Mouse (Mus musculus) thymus, adult 18-20 months (tissue): Measurements from ENCODE around the gene Utp11.
"Not testable (repeated sequence)": the region's sequence is repeated elsewhere in the genome, so short reads cannot be mapped to it uniquely, and the experiment has no call there.

Experiments
- DNase-seq, 2 experiments: peaks; one replicate each; pipeline ENCODE4 v3.0.0; 2022; ENCODE audit warnings: mixed read lengths in 2 of 2

Utp11 gene

DNA sequence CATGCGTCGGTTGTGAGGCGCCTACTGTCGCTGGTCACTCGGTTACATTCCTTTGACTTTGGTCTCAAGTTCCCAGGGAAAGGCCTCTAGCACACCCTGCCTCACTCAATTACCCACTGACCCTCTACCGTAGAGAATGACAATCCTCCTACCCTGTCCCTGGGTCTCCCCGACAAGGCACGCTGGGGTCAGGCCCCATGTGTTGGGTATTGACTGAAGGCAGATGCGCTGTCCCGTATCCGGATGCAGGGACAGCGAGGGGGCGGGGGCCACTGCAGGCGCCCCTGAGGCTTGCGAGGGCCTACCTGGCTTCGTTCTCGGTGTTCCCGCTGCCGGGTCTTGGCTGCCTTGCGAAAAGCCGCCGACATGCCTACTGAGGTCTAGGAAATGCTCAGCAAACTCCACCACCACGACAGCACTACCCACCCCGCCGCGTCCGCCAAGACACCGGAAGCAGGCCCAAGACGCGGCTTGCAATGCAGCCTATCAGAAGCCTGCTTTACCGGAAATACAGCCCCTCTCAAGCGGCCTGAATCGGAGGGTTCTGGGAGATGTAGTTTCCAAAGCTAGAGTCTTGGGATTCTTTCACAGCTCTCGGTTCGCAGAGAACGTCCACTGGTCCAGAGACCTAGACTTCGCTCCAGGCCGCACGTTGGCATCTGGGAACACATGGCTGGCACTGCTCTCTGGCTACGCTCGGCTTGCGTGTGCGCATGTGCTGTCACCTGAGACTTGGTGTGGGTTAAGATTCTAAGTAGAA, at the start of gene Utp11:
Gene Utp11, minus strand, starts transcription at position 466 of the 760 bp plus-strand sequence.
- DNase-seq = peak; percentile 73 to 80

DNA sequence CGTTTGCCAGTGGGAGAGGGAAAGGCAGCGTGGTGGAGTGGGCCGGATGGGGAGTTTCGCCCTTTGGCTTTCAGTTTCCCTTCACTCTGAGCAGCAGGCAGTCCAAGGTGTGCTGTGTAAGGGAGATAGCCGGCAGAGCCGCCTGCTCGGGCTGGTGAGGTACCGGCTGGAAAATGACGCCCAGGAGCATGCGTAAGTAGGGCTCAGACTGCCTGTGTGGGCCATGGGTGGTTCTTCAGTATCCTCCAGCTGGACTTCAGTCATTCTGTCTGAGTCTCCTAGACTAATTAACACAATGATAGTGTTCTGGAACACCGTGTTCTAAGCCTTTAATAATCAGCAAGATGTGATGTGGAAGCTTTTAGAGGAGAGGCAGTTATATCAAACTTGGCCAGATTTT, 49.4 kb upstream of the Utp11 start:
- no peak for DNase-seq

GRCm38 (mm10) chr4:124741376-124742343, 48.3 kb upstream of the Utp11 start, which contains the start of gene Inpp5b:
Gene Inpp5b (plus strand): TSS chr4:124741850.
- peak; percentile 73 to 76 for DNase-seq

DNA sequence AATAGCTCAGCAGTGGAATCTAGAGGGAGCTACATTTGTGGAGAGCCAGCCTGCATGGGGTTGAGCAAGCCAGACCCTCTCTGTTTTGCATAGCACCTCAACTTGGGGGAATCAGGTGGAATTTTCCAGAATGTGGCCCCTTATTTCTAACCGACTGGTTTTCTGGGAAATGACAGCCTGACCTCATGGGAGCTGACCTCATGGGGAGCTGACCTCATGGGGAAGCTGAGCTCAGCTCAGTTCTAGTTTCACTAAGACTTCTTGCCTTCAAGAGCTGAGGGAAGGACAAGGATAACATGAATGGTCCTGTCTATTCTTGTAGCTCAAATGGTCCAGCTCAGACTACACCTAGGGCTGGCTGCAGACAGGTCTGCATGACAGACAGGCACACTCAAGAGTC, 45.4 kb upstream of the Utp11 start:
- DNase-seq = no peak

DNA sequence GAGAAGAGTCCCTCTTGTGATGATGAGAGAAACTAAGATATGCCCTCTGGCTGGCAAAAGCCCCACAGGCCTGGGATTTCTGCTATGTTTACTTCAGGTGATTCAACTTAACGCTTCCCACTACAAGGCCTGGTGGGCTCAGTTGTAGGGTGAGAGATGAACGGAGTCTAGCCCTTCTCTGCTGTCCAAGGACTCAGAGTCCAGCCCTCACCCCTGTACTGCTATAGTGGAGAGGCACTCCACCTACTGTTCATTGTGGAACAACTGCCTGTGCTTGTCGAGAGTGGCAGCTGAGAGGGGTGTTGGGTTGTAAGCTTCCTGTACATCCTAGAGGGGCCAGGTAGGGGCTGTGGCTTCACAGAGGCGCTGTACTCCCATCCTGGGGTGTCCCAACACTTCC, 44.6 kb upstream of the Utp11 start:
- DNase-seq = no peak

DNA sequence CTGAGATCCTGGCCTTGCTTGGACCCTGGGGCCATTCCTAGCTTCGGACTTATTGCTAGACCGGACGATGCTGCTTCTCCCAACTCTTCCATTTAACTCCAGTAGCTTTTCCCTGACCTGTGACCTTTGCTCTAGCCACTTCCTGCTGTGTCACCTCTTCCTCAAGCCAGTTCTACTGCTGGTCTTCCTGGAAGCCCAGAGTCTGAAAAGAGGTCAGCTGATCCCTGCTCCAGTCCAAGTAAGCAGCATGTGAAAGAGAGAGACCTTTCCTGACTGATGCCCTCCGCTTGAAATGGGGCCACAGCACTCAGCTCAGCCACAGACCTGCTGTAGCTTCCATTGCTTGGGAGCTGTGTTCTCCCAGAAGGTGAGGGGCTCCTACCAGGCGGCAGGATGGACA, 44.1 kb upstream of the Utp11 start:
- DNase-seq = no peak

DNA sequence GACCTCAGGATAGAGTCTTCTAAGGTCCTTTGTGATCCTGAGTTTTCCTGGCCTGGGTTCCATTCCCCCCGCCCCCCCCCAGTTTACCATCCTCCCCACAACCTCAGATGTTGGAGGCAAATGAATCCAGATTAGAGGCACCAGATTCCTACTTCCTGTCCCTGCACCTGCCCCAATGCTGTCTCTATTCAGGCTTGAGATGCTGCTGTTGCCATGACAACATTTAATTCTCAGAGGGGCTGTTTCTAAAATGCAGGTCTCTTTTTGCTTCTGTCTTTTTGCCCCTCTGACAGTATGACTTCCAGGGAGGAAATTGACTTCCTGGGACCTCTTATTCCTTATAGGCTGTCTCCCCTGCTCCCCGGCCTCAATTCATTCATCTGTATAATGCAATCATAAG, 43.6 kb upstream of the Utp11 start:
- DNase-seq = no peak

- no peak for DNase-seq
Observed at GRCm38 (mm10) chr4:124726121-124726520, 32.7 kb upstream of the Utp11 start.

- DNase-seq = no peak
Observed at GRCm38 (mm10) chr4:124719101-124719500, 25.7 kb upstream of the Utp11 start.

DNA sequence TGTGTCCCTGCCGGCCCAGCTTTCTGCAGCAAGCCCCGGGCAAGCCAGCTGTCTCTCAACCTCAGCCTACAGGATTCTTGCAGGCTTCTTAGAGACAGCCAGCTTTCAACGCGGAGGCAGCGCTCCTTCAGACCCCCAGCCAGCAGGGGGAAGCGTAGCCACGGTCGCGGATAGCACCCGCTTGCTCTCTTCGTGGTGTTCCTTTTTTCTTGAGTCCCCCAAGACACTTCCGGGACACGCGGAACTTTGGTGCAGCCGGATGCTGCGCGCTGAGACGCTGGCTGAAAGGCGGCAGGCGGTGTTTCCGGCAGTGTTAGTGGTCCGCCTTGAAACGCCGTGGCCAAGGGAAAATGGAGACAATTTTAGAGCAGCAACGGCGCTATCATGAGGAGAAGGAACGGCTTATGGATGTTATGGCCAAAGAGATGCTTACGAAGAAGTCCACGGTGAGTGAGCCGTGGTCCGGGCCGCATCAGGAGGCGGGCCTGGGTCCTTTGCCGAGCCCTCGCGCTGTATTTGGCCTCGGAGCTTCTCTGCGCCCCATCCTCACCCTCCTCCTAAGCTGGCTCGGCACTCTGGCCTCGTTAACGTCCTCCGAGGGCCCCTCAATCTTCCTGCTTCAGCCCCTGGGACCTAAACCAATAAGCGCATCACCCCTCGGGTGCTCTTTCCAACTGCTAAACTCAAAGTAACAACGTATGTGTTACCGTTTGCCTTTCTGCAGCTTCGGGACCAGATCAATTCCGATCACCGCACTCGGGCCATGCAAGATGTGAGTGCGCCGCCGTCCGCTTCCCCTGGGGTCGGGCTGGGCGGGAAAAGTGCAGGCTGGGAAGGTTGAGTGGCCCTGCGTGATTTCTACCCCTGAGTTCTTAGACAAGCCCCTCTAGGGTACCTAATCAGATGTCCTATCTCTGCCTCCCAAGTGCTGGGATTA, 21.4 kb upstream of the Utp11 start, which contains the start of gene Sf3a3:
Gene Sf3a3, plus strand, starts transcription at position 232 of the 937 bp plus-strand sequence.
- DNase-seq = peak; percentile 88 to 92

- DNase-seq = not testable (repeated sequence)
Observed at GRCm38 (mm10) chr4:124713850-124714249, 20.4 kb upstream of the Utp11 start.

DNA sequence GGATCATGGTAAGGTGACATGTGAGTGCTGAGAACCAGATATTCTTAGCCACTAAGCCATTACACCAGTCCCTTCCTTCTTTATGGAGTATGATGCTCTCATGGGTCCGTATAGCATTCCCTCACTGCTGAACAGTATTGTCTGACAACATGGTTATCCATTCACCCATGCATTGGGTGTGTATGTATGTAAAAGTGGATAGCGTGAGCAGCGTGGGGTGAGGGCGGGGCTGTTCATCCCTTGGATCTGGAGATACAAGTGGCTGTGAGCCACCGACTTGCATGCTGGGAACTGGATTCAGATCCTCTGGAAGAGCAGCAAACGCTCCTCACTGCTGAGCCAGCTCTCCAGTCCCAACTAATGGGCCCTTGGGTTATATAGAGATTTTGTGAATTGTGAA, 19.2 kb upstream of the Utp11 start:
- no peak for DNase-seq

GRCm38 (mm10) chr4:124710776-124711291, 17.4 kb upstream of the Utp11 start:
- DNase-seq = peak in 1 of 2 experiments; percentile 32

DNA sequence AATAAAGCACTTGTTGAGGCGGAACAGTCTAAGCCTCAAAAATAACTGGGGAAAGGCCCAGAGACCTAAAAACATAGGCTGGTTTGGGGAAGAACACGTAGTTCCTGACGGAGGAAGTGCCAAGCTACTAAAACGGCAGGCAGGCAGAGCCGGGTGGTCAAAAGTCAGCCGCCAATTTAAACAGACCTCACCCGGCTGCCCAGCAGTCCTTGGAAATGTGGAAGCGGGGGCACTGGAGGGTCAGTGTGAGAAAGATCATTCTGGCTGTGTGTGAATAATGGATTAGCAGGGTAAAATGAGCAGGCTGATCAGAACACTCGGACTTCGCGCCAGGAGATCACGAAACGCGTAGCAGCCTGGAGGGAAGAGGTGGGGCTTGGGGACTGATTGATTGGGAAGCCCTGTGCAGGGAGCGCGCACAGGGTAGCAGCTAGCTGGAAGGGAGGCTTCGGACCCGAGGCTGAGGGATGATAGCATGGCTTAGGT, 16.6 kb upstream of the Utp11 start:
- DNase-seq = peak in 1 of 2 experiments; percentile 25

DNA sequence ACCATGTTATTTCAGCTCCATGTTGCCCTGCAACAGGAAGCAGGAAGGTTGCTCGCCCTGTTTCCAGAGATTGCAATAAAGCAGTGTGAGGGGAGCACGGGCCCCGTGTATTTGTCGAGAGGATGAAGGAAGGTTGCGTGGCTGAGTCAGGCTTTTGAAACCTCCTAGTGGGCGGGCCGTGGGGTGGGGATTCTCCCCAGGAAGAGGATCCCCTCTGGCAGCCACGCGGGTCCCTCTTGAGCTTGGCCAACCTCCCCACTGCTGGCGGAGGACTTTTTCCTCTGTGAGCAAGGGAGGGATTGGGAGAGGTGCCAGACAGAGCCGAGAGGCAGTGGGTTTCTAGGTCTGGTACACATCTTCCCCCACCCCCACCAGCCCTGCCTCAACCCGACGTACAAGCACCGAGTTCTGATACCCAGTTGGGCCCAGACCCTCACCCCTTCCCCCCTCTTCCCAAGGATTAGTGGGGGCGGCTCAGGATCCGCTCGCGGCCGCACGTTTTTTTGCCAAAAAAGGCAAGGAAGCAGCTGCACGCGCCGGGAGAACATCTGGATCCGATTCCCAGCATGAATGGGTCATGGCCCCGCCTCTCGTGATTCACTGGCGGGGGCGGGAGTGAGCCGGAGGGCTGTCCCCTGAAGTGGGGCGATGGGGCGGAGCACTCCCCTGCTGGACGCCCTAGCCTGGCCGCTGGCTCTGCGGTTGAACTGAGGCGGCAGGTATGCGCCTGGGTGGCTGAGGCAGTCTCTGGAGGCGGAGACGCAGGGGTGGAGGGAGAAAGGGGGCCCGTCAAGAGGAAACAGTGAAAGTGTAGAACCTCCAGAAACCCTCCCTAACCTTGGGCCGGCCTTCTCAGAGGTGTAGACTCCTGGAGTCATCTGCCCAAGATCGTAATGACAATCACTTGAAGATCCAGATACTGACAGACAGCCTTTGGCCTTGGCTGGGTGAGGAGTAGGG, 15.4 kb upstream of the Utp11 start:
- peak; percentile 72 to 75 for DNase-seq

DNA sequence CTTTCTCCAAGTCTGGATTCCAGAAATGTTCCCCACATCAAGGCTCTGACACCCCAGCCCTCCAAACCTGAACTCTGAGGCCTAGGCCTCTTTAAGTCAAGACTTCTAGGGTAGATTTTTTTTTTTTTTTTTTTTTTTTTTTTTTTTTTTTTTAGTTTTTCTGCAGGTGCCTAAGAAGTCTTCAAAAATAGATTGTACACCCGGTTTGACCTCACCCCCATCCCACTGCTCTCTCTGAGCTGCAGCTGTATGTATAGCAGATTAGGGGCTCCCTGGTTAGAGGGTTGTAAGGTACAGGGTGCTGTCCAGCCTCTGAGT, 14.8 kb upstream of the Utp11 start:
- DNase-seq = not testable (repeated sequence)

DNA sequence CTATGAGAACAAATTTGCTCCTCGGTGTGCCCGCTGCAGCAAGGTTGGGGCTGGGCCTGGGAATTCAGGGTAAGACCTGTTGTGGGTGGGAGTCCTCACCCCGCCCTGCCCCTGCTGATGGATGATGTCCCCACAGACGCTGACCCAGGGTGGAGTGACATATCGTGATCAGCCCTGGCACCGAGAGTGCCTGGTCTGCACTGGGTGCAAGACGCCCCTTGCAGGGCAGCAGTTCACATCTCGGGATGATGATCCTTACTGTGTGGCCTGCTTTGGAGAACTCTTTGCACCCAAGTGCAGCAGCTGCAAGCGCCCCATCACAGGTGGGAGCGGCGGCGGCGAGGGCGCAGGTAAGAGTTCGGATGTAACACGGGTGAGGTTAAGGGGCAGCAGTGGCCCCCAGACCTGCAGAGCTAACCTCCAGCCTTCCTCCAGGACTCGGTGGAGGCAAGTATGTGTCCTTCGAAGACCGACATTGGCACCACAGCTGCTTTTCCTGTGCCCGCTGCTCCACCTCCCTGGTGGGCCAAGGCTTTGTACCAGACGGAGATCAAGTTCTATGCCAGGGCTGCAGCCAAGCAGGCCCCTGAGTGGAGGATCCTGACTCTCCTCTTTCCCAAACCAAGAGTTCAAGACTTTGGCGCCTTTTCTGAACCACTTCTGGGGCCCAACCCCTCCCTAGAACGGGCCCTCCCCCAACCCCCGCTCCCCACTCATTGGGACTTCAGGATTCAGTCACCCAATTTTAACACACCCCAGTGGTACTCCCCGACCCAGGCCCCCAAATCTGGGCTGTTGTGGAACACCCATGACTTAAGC, 14.2 kb upstream of the Utp11 start:
- peak in 1 of 2 experiments; percentile 36 for DNase-seq

- no peak for DNase-seq
Observed at GRCm38 (mm10) chr4:124705661-124706269, 12.4 kb upstream of the Utp11 start.

GRCm38 (mm10) chr4:124704797-124705474, 11.5 kb upstream of the Utp11 start:
- DNase-seq = peak; percentile 22 to 40
